ENCODE assay signal across 8 mouse cellular contexts in genomic region chr2:71629301-71630142, GRCm38 (mm10).
DNase-seq lines count a peak whose midpoint lies in the region; ATAC-seq lines count a peak whose summit lies in the region.

No protein-coding gene starts in this region.

- H3K27me3 ChIP-seq in heart, embryonic 16.5 days (ENCODE audit: control insufficient read depth, insufficient read depth, low read length) = peaks cover 2% of the 10 kb centered on the region; the same call in 1 of the 2 replicates
- no peaks in the 10 kb centered on the region for H3K27me3 ChIP-seq in midbrain, embryonic 14.5 days (ENCODE audit: control insufficient read depth, insufficient read depth, low read length)

- DNase-seq in kidney, postnatal 4 days = peak; percentile 49 to 63
- DNase-seq in kidney, adult 9 months = no peak
- DNase-seq in embryo, embryonic 11 days = peak; percentile 69
- DNase-seq in left cerebral cortex, postnatal 10 days (ENCODE audit: extremely low spot score in 1 of 2, low spot score in 2 of 2) = peak; percentile 23 to 72
- DNase-seq in midbrain, embryonic 14.5 days = peak; percentile 76
- no peak for DNase-seq in spleen, postnatal 4 days (ENCODE audit: low spot score in 2 of 2)
- no peak for DNase-seq in urinary bladder, postnatal 4 days (ENCODE audit: low spot score in 2 of 2)

- peak overlapping the region; percentile 51 for H3K9ac ChIP-seq in heart, embryonic 16.5 days (ENCODE audit: low read length)
- H3K9ac ChIP-seq in midbrain, embryonic 14.5 days (replicated peaks; ENCODE audit: low read length) = peak overlapping the region; percentile 52

- H3K27ac ChIP-seq in heart, embryonic 16.5 days (ENCODE audit: low read length) = no peak overlapping the region
- peak overlapping the region; percentile 67 for H3K27ac ChIP-seq in midbrain, embryonic 14.5 days (replicated peaks; ENCODE audit: low read depth, low read length)

- peak overlapping the region; percentile 53 for H3K4me3 ChIP-seq in heart, embryonic 16.5 days (ENCODE audit: low read length)
- H3K4me3 ChIP-seq in midbrain, embryonic 14.5 days (replicated peaks; ENCODE audit: low read depth, low read length) = peak overlapping the region; percentile 40

- H3K4me2 ChIP-seq in heart, embryonic 16.5 days (ENCODE audit: low read depth, low read length) = peak overlapping the region; percentile 74
- peak overlapping the region; percentile 84 for H3K4me2 ChIP-seq in midbrain, embryonic 14.5 days (ENCODE audit: low read length)

- no peaks in the 10 kb centered on the region for H3K9me3 ChIP-seq in heart, embryonic 16.5 days (replicated peaks; ENCODE audit: control insufficient read depth, low read length)
- H3K9me3 ChIP-seq in midbrain, embryonic 14.5 days (ENCODE audit: control insufficient read depth, low read length) = no peaks in the 10 kb centered on the region

- intact Hi-C loops in left cerebral cortex, postnatal 10 days (cut with DNase I) = no loop called here

- no peaks in the 10 kb centered on the region for H3K36me3 ChIP-seq in heart, embryonic 16.5 days (ENCODE audit: control insufficient read depth, insufficient read depth)
- H3K36me3 ChIP-seq in midbrain, embryonic 14.5 days (ENCODE audit: control insufficient read depth, insufficient read depth, low read length) = no peaks in the 10 kb centered on the region

- ATAC-seq in heart, embryonic 16.5 days (replicated peaks; ENCODE audit: extremely low read depth, insufficient read depth, low FRiP score) = no peak
- no peak; the same call in 1 of the 2 replicates for ATAC-seq in midbrain, embryonic 14.5 days (ENCODE audit: low FRiP score, low TSS enrichment)

- WGBS in heart, embryonic 16.5 days = under 1% methylated on average over 43 of the region's 43 CpGs
- WGBS in midbrain, embryonic 14.5 days = under 1% methylated on average over 43 of the region's 43 CpGs

- peaks cover 9% of the 10 kb centered on the region; the same call in 1 of the 2 replicates for H3K4me1 ChIP-seq in heart, embryonic 16.5 days (ENCODE audit: control insufficient read depth, insufficient read depth, low read length)
- H3K4me1 ChIP-seq in midbrain, embryonic 14.5 days (ENCODE audit: control insufficient read depth, insufficient read depth, low read length) = peaks cover 38% of the 10 kb centered on the region

Comparison
In these comparisons a context has a peak if more than half of its experiments do, and no peak if none do; other contexts are left out.
1. DNase-seq: peak in kidney, postnatal 4 days (2 of 2), embryo, embryonic 11 days (single experiment), left cerebral cortex, postnatal 10 days (2 of 2) and midbrain, embryonic 14.5 days (single experiment); none in kidney, adult 9 months (single experiment), spleen, postnatal 4 days (0 of 2) and urinary bladder, postnatal 4 days (0 of 2).